Mouse (Mus musculus): Measurements from ENCODE around the gene Btbd35f20.
"Not testable (repeated sequence)": the region's sequence is repeated elsewhere in the genome, so short reads cannot be mapped to it uniquely, and the experiment has no call there.

Gene Btbd35f20

GRCm38 (mm10) chrX:4291145-4291544 lies at the start of gene Btbd35f20:
Gene Btbd35f20, minus strand, starts transcription at chrX:4291245.
- not testable (repeated sequence) for DNase-seq (ENCODE audit: low read depth, low spot score)
